Mouse (Mus musculus) C2C12 (cell line): Measurements from ENCODE around the gene Naaladl2.

ENCODE experiments used
- CTCF ChIP-seq: IDR thresholded peaks from one replicate; pipeline ENCODE4 v1.5.1; 2011; ENCODE audit not compliant: control insufficient read depth, insufficient read depth, insufficient read length
- MAX ChIP-seq: IDR thresholded peaks from one replicate; pipeline ENCODE4 v1.6.1; 2011; ENCODE audit warnings: mild to moderate bottlenecking, control low read depth
- MYOD1 ChIP-seq: IDR thresholded peaks from one replicate; pipeline ENCODE4 v1.6.1; 2011; ENCODE audit warnings: low read depth; ENCODE audit not compliant: control insufficient read depth, insufficient read length
- MYOG ChIP-seq: IDR thresholded peaks from one replicate; pipeline ENCODE4 v1.6.1; 2011; ENCODE audit not compliant: control insufficient read depth, insufficient read length; ENCODE audit errors: extremely low read depth
- USF1 ChIP-seq: IDR thresholded peaks from one replicate; pipeline ENCODE4 v1.6.1; 2011; ENCODE audit warnings: low read depth, mild to moderate bottlenecking, control low read depth, moderate library complexity

DNA sequence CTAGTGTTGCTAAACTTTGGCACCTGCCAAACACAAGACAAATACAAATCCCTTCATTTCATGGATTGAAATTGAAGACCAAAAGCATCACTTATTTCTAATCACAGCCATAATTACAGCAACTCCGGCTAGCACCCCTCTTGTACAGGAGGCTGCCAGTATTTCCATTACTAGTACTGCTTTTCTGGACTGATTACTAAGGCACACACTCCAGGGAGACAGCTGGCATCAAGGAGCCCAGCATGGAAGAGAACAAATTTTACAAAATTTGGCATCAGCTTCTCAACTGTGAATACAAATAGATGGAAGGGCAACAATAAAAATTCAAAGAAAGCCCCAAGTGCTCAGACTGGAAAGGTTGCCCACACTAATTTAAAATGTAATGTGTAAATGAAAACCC is 133.3 kb downstream of the Naaladl2 start:
- no peak for TF ChIP-seq CTCF
- TF ChIP-seq MAX, result no peak
- TF ChIP-seq MYOD1, result no peak
- TF ChIP-seq MYOG, result no peak
- no peak for TF ChIP-seq USF1
